Mouse (Mus musculus) forebrain, embryonic 11.5 days (tissue): ENCODE data around the gene Kcnd3. TPM values are rescaled to one million over a fixed set of nuclear protein-coding genes. Genes with fewer than 3 reads are reported as not detected.

ENCODE experiments used
- ATAC-seq: fragments of 200-750 bp; cut with Nextera tagmentation; replicated peaks from 2 replicates; pipeline ENCODE4 v1.8.0; 2017; ENCODE audit warnings: moderate TSS enrichment; ENCODE audit not compliant: low FRiP score
- DNase-seq: peaks from one replicate; pipeline ENCODE4 v3.0.0-alpha.2; 2017; ENCODE audit warnings: low spot score
- H3K27ac ChIP-seq: fragments of 300-500 bp; sonication (generic); 2 replicates; pipeline ENCODE4 v1.5.1; 2014; ENCODE audit warnings: low read depth, low read length
- H3K27me3 ChIP-seq: fragments of 300-500 bp; sonication (generic); 2 replicates; pipeline ENCODE4 v1.6.1; 2014; ENCODE audit warnings: mild to moderate bottlenecking, low read length, mixed read lengths; ENCODE audit not compliant: control insufficient read depth, insufficient read depth
- H3K36me3 ChIP-seq: fragments of 300-500 bp; sonication (generic); 2 replicates; pipeline ENCODE4 v1.6.1; 2014; ENCODE audit warnings: mild to moderate bottlenecking, low read length, moderate library complexity, mixed read lengths; ENCODE audit not compliant: control insufficient read depth, insufficient read depth
- H3K4me1 ChIP-seq: fragments of 300-500 bp; sonication (generic); replicated peaks from 2 replicates; pipeline ENCODE4 v1.6.1; 2014; ENCODE audit warnings: low read length, mixed read lengths; ENCODE audit not compliant: control insufficient read depth, insufficient read depth
- H3K4me2 ChIP-seq: fragments of 300-500 bp; sonication (generic); 2 replicates; pipeline ENCODE4 v1.6.1; 2014; ENCODE audit warnings: low read depth, mild to moderate bottlenecking, low read length, moderate library complexity, mixed read lengths; ENCODE audit not compliant: severe bottlenecking
- H3K4me3 ChIP-seq: fragments of 300-500 bp; sonication (generic); 2 replicates; pipeline ENCODE4 v1.5.1; 2014; ENCODE audit warnings: low read depth, low read length
- H3K9ac ChIP-seq: fragments of 300-500 bp; sonication (generic); 2 replicates; pipeline ENCODE4 v1.6.1; 2014; ENCODE audit warnings: low read length
- H3K9me3 ChIP-seq: fragments of 300-500 bp; sonication (generic); 2 replicates; pipeline ENCODE4 v1.6.1; 2016; ENCODE audit warnings: low read length, mixed read lengths; ENCODE audit not compliant: control insufficient read depth
- WGBS: fragments of 180-500 bp; shearing (Covaris S2); extraction: QIAGEN DNeasy Blood & Tissue Kit; methylation state at CpG from one replicate; pipeline ENCODE4 v1.1.7; 2014; 5-methylcytosine and 5-hydroxymethylcytosine counted together
- polyA plus RNA-seq: library from polyadenylated mRNA; unstranded; fragments of >200 nt; fragmentation: Nextera tagmentation; extraction: Ambion mirVana; gene quantifications from 2 replicates; pipeline ENCODE4 v1.2.1, GENCODE M21; 2014

The Kcnd3 gene
- polyA plus RNA-seq, 1 experiment from 2014 or later, result 1.3 TPM

DNA sequence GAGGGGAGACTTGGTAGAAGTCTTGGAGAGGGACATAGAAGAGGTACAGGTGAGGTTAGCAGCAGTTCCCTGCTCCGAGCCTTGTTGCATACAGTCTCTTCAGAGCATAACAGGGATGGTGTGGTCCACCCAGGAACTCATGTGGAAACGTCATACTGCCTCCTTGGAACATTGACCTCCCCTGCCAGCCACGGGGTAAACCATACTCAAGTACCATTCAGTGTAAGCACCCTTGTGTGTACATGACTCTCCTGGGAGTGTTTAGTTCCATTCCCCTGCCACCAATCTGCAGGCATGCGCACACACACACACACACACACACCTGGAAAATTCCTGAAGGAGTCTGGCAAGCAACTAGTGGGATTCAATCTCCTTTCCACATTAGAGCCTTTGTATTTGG lies 90.6 kb downstream of the Kcnd3 start:
- H3K9me3 ChIP-seq, result no peaks in the 10 kb centered on the region
- DNase-seq, result no peak
- 80% methylated on average over 4 of the region's 4 CpGs for WGBS
- no peaks in the 10 kb centered on the region for H3K27me3 ChIP-seq
- ATAC-seq, result no peak
- H3K27ac ChIP-seq, result no peak overlapping the region
- no peaks in the 10 kb centered on the region for H3K36me3 ChIP-seq
- H3K4me1 ChIP-seq, result peaks cover 6% of the 10 kb centered on the region; the same call in 1 of the 2 replicates
- no peak overlapping the region for H3K4me3 ChIP-seq
- no peak overlapping the region for H3K9ac ChIP-seq
- H3K4me2 ChIP-seq, result no peak overlapping the region

DNA sequence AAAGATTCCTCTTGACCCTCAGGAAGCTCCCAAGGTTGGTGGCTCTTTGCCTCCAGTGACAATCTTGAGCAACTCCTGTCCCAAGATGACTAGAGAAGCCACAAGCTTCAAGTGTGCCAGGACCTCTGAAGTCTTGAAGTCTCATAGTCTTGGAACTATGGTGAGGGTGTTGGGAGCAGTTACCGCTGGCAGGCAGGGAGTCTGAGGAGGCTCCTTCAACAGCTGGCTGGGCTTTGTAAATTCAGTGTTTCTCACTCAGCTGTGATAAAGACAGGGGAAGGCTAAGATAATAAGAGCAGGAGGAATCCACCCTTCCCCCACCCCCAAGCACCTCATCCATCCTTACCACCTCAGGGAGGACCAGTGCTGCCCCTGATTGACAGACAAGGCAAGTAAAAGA lies 92.0 kb downstream of the Kcnd3 start:
- DNase-seq (no peak), ATAC-seq (no peak)
- Histone ChIP-seq H3K9me3 (no peaks in the 10 kb centered on the region), H3K4me3 (no peak overlapping the region), H3K9ac (no peak overlapping the region), H3K4me1 (no peaks in the 10 kb centered on the region), H3K4me2 (no peak overlapping the region), H3K36me3 (no peaks in the 10 kb centered on the region), H3K27me3 (no peaks in the 10 kb centered on the region), H3K27ac (no peak overlapping the region)
- 86% methylated on average over 1 of the region's 1 CpGs for WGBS

DNA sequence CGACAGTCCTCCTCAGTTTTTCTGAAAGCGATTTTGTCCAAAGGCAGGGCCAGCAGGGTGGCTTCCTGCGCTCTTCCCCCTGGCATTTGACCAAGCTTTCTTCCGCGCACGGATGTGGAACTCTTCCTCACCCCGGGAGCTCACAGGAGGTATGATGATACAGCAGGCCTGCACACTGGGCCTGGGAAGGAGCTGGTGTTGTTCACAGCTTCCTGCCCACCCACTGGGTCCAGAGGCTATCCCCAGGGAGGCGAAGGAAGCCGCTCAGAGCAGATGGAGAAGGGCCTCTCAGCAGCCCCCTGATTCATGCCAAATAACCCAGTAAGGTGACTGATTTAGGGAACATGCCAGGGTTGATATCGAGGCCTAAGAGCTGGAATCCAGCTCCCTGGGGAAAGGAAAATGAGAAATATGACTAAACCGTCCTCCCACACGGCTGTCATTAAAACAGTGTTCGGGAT lies 94.5 kb downstream of the Kcnd3 start:
- H3K27me3 ChIP-seq, result no peaks in the 10 kb centered on the region
- H3K4me1 ChIP-seq, result no peaks in the 10 kb centered on the region
- ATAC-seq (no peak), DNase-seq (no peak)
- H3K27ac ChIP-seq, result no peak overlapping the region
- H3K4me3 ChIP-seq, result no peak overlapping the region
- WGBS, result 59% methylated on average over 13 of the region's 13 CpGs
- H3K4me2 ChIP-seq, result no peak overlapping the region
- H3K9ac ChIP-seq, result no peak overlapping the region
- H3K9me3 ChIP-seq, result no peaks in the 10 kb centered on the region
- no peaks in the 10 kb centered on the region for H3K36me3 ChIP-seq

DNA sequence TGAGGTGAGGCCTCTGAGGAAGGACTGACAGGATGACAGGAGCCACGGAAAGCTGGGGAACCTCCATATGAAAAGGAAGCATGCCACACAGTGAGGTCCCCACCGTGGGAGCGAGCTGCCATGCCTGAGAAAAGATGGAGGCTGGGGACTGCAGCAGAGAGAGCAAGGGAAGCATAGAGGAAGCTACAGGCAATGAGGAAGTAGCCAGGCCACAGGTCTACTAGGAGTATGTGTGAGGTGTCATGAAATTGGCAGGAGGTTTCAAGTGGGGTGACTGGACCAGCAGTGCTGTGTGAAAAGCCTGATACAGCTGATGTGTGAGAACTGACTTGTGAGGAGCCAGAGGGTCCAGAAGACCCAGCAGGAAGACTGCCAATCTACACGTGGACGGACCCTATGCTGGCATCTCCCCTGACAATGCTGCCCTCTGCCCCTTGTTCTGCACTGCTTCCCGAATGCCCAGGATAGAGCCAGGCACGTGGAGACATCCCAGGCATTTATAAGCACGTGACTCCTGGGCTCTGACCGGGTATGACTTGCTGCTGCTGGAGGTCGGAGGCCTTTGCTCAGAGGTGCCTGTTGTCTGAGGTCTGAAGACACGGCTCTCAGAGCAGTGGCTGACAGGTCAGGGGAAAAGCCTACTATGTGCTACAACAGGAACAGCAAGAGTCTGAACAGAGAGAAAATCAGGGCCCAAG lies 96.1 kb downstream of the Kcnd3 start:
- Histone ChIP-seq H3K9ac (no peak overlapping the region), H3K9me3 (no peaks in the 10 kb centered on the region), H3K27ac (no peak overlapping the region), H3K4me3 (no peak overlapping the region), H3K4me1 (no peaks in the 10 kb centered on the region), H3K4me2 (no peak overlapping the region), H3K36me3 (no peaks in the 10 kb centered on the region), H3K27me3 (no peaks in the 10 kb centered on the region)
- DNase-seq (no peak), ATAC-seq (0 out of 2 replicates have a peak, but pooled peaks have one; percentile 21)
- 81% methylated on average over 11 of the region's 11 CpGs for WGBS

DNA sequence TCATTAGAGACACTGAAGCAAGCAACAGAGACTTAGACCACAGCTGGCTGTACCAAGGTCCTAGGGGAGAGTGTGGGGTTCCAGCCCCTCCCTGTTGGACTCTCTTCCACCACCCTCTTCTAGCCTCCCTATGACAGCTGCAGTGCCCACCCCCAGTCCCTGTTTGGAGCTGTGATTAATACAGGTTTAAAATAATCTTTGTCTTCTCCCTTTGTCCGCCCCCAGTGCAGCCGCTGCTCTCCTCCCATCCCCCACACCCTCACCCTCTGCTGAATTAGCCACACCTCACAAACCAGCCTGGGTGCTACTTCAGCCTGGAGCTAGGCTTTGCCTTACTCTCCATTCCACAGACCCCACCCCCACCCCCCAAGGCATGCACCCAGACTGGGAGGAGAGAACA lies 107.3 kb downstream of the Kcnd3 start:
- H3K4me1 ChIP-seq, result no peaks in the 10 kb centered on the region
- DNase-seq, result no peak
- H3K27me3 ChIP-seq, result no peaks in the 10 kb centered on the region
- H3K9ac ChIP-seq, result no peak overlapping the region
- no peak overlapping the region for H3K4me2 ChIP-seq
- peak; percentile 61 for ATAC-seq
- no peaks in the 10 kb centered on the region for H3K36me3 ChIP-seq
- no peak overlapping the region for H3K4me3 ChIP-seq
- no peak overlapping the region for H3K27ac ChIP-seq
- WGBS, result 45% methylated on average over 2 of the region's 2 CpGs
- H3K9me3 ChIP-seq, result no peaks in the 10 kb centered on the region

DNA sequence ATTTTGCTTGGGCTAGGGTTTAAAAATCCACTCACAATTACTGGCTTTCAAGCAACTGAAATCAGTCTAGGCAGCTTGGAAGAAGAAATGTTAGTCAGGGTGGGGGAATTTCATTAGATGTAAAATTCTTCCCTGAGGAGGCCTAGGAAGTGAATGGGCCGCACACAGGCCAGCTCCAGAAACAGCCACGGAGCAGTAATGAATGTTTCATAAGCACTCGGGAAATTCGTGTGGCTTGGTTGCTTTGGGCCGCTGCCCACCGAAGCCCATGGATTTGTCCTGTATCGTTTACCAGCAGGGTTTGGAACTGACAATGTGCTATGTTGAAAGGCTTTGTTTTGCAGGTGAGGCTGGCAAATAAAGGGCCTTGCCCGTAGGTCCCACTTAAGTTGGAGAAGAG lies 114.8 kb downstream of the Kcnd3 start:
- H3K4me1 ChIP-seq, result peaks cover 11% of the 10 kb centered on the region
- H3K36me3 ChIP-seq, result no peaks in the 10 kb centered on the region
- H3K4me3 ChIP-seq, result no peak overlapping the region
- H3K9me3 ChIP-seq, result no peaks in the 10 kb centered on the region
- no peak overlapping the region for H3K27ac ChIP-seq
- H3K4me2 ChIP-seq, result no peak overlapping the region
- ATAC-seq, result no peak
- DNase-seq, result no peak
- H3K9ac ChIP-seq, result no peak overlapping the region
- H3K27me3 ChIP-seq, result no peaks in the 10 kb centered on the region
- 74% methylated on average over 8 of the region's 8 CpGs for WGBS

DNA sequence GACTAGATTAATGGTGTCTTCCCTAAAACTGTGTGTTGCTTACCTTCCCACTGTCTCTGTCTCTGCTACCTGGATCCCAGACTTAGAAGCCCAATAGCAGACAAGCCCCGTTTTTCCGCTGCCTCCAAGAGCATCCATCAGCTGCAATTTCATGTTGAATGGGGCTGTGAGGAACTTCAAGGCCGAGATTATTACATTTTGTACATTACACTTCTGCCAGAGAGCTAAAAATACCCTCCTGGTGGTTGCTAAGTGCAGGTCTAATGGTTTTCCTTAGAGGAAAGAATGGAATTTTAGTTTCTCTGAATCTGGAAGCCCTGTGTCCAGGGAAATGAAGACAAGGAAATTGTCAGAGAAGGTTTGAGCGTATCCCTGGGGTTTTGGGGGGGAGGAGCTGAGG lies 115.3 kb downstream of the Kcnd3 start:
- no peaks in the 10 kb centered on the region for H3K36me3 ChIP-seq
- no peak for ATAC-seq
- H3K27ac ChIP-seq, result no peak overlapping the region
- 80% methylated on average over 4 of the region's 4 CpGs for WGBS
- no peak for DNase-seq
- peaks cover 11% of the 10 kb centered on the region for H3K4me1 ChIP-seq
- H3K27me3 ChIP-seq, result no peaks in the 10 kb centered on the region
- no peak overlapping the region for H3K4me3 ChIP-seq
- no peak overlapping the region for H3K9ac ChIP-seq
- H3K4me2 ChIP-seq, result no peak overlapping the region
- no peaks in the 10 kb centered on the region for H3K9me3 ChIP-seq

DNA sequence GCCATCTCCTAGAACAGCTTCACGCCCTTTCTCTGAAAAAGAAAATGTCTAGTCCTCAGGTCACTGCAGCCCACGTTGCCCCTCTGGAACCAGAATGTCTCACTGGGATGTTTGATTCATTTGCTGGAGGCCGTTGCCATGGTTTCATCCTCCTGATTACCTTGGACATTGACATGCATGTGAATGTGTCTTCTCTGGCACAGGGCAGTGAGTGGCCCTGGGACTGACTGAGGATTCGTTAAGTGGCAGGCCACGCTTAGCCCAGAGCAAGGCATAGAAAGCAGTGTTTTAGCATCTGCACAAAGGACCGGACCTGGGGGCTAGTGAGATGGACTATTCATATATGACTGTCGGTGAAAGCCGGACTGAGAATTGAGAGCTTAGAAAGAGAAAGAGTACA lies 116.3 kb downstream of the Kcnd3 start:
- H3K4me1 ChIP-seq, result peaks cover 11% of the 10 kb centered on the region
- no peak for DNase-seq
- peak; percentile 22 for ATAC-seq

DNA sequence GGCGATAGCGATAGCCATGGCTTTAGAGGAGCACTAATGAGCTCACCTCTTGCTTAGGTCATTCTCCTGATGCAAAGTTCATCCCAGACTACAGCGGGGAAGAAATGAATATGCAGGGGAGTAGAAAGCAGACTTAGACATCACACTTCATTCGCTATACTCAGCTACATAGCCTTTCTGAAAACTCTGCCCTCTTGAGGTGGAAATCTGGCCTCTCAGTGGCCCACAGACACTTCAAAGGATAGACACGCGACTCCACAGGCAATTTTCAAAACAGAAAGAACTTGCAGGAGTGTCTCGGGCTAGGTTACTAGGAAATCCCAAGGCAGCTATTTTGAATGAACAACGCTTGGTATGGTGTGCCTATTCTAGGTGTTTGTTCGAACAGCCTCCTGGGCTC lies 116.7 kb downstream of the Kcnd3 start:
- Histone ChIP-seq H3K9me3 (no peaks in the 10 kb centered on the region), H3K27ac (peak overlapping the region; percentile 33), H3K9ac (no peak overlapping the region), H3K36me3 (no peaks in the 10 kb centered on the region), H3K27me3 (no peaks in the 10 kb centered on the region), H3K4me2 (no peak overlapping the region), H3K4me3 (no peak overlapping the region), H3K4me1 (peaks cover 11% of the 10 kb centered on the region)
- DNase-seq, result no peak
- peak; percentile 45 for ATAC-seq
- WGBS, result 71% methylated on average over 9 of the region's 9 CpGs

More for the DNA sequence above, 116.3 kb downstream of the Kcnd3 start:
- Histone ChIP-seq H3K27me3 (no peaks in the 10 kb centered on the region), H3K4me2 (no peak overlapping the region), H3K9me3 (no peaks in the 10 kb centered on the region), H3K9ac (no peak overlapping the region), H3K36me3 (no peaks in the 10 kb centered on the region), H3K4me3 (no peak overlapping the region), H3K27ac (peak overlapping the region; percentile 33; the same call in 1 of the 2 replicates)
- 63% methylated on average over 8 of the region's 8 CpGs for WGBS
